Mouse (Mus musculus) megakaryocyte, embryonic 14.5 days (primary cell): ENCODE data around the gene Hs6st3.

Experiments used
- FLI1 ChIP-seq: IDR thresholded peaks from 2 replicates; pipeline ENCODE4 v1.6.1; 2012; ENCODE audit warnings: low read length, inconsistent platforms, mixed read lengths
- GATA1 ChIP-seq: IDR thresholded peaks from 3 replicates; pipeline ENCODE4 v1.6.1; 2012; ENCODE audit warnings: mixed read lengths, low read length, inconsistent platforms, borderline replicate concordance

GRCm38 (mm10) chr14:119741791-119742190, 603.6 kb downstream of the Hs6st3 start:
- TF ChIP-seq GATA1 (no peak), FLI1 (no peak)
